Mouse (Mus musculus) adrenal gland, postnatal 25 days (tissue): ENCODE data around the gene Fdxacb1. TPM values are rescaled to one million over a fixed set of nuclear protein-coding genes. Genes with fewer than 3 reads are reported as not detected.

Source experiments
- DNase-seq: peaks from one replicate; pipeline ENCODE4 v3.0.0; 2021; ENCODE audit warnings: mixed read lengths
- total RNA-seq: library from RNA; stranded (reverse); gene quantifications from 2 replicates; pipeline ENCODE4 v1.2.3, GENCODE M21; 2021

Fdxacb1 gene
- total RNA-seq, 1 experiment from 2014 or later, result 9.0 TPM

DNA sequence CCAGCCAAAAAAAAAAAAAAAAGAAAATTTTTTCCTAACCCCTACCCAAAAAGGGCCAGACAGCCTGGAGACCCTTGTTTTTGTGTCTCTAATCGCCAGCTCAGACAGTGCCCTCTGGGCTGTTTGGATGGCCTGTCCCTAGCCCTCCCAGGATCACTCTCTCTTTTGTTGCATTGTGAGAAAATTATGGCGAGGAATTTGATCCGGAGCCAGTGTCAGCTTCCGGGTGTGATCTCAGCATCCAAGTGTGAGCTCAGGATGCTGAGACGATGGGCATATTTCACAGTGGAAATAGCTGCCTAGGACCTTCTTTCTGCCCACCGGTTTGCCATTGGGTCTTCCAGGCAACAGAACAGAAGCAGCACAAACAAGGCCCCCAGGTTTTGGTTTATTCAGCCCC lies 17.3 kb upstream of the Fdxacb1 start:
- DNase-seq, result no peak

DNA sequence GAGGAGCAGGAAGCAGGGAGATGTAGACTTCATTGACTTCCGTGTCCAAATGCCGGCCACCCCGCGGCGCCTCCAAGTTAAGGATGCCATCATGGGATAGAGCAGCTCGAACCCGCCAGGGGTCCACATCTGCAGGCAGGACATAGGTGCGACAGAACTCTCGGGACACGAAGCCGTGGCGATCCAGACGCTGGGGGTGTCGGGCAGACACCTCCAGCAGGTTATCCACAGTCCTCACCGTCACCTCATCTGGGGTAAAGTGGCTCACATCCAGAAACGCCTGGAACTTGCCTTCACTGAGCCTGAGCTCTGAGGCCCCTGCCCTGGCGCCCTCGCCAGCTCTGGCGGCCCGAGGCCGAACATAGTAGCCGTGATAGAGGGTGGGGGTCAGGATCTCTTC lies 16.7 kb upstream of the Fdxacb1 start, which contains the start of gene Cryab:
Gene Cryab, plus strand, starts transcription at position 3 of the 400 bp plus-strand sequence.
- no peak for DNase-seq

DNA sequence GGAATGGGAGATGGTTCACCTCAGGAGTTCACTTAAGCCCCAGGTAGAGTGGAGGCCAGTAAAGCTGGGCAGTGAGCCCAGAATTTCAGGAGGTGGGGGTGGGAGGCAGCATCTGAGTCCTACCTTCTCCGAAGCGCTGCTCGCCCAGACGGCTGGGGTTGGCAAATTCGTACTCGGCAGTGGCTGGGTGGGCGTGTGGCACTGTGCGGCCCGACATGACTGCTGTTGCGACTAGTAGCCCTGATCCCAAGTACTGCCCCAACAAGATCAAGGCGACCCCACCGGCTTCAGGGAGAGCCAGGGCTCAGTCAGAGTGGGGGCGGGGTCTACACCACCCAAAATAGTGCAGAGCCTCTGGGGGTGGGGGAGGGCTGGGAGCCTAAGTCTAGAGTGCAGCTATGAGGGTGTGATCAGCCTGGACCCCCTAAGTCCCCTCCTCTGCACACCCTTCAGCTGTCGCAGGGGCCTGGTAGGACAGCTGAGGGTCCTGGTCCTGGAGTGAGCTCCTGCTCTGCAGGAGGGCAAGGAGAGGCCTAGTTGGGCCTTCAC lies 15.9 kb upstream of the Fdxacb1 start, which contains the start of gene Hspb2:
Gene Hspb2, minus strand, starts transcription at position 301 of the 549 bp plus-strand sequence.
- DNase-seq, result no peak

DNA sequence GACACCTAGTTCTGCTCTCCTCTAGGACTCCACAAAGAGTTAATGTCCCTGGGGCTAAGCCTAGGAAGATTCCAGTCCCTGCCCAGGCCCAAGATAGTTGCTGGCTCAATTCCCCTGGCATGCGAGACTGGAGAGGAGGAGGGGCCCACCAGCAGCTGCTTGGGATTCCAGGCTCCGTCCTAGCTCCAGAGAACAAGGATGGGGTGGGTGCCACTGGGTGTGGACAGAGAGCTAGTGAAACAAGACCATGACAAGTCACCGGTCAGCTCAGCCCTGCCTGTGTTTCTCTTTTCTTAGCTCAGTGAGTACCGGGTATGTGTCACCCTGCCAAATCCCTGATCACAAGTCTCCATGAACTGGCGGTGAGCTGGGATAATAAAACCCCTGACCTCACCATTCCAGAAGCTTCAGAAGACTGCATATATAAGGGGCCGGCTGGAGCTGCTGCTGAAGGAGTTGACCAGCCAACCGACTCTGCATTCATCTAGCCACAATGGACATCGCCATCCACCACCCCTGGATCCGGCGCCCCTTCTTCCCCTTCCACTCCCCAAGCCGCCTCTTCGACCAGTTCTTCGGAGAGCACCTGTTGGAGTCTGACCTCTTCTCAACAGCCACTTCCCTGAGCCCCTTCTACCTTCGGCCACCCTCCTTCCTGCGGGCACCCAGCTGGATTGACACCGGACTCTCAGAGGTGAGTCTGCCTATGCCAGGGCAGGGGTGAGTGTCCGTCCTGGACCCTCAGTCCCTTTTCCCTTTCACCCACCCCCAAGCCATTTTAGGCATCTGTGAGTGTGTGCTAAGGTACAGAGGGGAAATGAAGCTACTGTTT lies 15.0 kb upstream of the Fdxacb1 start:
- peak; percentile 46 for DNase-seq

DNA sequence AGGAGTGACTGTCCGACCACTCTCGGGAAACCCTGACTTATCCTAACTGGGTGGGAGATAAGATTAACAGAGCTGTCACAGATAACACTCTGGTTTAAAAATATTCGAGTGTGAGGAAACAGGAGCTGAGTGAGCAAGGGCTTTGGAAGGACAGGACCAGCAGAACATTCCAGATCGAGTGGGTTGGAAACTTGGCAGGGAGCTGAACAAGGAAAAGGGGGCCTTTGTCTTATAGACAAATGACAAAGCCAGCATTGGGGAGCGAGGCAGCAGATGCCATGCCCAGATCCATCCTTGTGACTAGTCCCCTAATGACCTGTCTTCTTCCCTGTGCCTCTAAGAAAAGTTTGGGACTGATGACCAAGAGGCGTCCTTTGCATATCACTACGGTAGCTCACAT lies 14.1 kb upstream of the Fdxacb1 start:
- no peak for DNase-seq

DNA sequence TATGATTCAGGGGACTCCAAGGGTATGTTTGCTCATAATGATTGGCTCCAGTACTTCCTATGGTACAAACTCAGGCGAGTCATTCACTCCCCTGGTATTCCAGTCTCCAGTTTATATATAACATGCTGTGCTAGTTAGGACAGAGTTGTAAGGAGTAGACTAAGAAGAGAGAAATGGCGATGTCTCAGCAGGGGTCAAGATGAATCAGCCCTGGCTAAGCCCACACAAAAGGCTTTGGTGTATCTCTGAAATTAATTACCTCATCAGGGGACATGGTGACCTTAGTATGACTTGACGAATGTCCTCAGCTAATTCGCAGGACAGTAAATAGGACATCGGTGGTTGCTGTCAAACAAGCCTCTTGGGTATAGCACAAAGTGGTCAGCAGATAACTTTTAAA lies 11.3 kb upstream of the Fdxacb1 start:
- DNase-seq, result no peak

DNA sequence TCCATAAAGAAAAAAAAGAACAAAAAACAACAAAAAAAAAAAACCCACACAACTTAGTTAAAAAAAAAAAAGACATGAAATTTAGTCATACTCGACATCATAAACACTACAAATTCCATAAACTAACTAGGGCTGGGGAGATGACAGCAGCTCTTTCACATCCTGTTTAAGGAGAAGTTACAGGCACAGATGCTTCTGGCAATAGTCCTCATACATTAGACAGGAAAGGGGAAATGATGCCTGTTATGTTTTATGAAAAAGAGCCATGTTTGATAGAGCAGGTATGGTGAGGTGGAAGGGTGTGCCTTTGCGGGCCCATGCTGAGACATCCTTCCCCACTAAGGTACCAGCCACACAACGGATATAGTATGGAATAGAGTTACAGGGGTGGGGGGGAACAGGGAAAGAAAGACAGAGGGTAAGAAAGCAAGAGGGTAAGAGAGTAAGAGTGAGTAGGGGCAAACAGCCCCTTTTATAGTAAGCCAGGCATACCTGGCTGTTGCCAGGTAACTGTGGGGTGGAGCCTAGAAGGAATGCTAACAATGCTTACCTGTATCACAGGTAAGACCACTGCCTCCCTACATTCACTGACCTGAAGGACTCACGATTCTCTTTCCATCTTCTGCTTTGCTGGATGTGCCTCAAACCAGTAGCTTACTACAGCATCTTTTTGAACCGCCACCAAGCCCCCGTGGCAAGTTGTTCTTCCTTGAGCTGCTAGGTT lies 6.4 kb upstream of the Fdxacb1 start:
- DNase-seq, result no peak

DNA sequence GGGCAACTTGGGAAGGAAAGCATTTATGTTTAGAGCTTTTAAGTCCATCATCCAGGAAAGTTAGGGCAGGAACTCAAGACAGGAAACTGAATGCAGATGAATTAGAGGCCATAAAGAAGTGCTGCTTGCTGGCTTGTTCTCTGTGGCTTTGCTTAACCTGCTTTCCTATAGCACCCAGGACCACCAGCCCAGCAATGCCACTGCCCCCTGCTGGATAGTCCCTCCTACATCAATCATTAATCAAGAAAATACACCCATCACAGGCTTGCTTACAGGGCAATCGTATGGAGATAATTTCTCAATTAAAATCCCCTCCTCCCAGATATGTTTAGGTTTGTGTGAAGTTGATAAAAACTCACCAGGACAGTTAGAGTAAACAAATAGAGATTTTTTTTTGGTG lies 4.7 kb upstream of the Fdxacb1 start:
- no peak for DNase-seq

DNA sequence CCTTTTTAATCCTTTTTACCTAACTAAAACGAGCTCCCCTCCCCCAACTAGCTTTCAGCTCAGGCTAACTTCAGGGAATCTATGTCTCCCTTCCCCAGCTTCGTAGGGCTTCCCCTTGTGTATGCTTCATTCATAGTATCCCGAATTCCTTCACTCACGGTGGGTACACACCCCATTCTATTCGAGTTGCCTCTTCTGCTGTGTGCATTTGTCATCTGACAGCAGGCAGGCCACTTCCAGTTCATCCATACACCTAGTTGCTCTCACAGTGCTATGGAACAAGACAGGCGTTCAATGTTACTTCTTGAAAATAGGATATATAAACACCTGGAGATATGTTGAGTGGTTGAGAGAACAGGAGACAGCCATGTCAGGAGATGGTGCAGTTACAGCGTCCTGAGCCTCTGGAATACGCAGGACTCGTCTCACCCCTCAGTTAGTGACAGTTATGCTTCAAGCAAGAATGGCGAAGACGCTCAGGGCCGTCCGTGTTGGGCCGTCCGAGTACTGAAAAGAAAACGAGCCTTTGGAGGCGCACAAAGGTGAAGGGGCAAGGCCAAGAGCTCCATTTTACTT lies 417 bp upstream of the Fdxacb1 start:
- DNase-seq, result no peak

DNA sequence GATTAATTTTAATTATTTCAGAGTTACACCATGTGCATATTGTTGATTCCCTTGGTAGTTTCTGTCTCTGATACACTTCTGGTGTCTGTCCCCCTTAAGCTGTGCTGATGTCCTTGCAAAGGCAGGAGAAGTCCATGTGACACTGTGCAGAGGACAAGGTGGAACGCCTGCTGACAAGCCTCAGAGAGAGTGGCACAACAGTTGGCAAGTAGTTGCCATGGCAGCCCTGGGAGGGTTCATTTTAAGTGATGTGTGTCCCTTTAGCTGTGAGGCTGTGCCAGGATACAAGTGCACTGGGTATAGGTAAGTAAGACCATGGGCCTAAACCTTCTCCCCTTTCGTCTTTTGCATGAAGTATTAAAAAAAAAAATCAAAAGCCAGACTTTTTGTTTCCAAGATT lies 2.0 kb downstream of the Fdxacb1 start:
- no peak for DNase-seq

DNA sequence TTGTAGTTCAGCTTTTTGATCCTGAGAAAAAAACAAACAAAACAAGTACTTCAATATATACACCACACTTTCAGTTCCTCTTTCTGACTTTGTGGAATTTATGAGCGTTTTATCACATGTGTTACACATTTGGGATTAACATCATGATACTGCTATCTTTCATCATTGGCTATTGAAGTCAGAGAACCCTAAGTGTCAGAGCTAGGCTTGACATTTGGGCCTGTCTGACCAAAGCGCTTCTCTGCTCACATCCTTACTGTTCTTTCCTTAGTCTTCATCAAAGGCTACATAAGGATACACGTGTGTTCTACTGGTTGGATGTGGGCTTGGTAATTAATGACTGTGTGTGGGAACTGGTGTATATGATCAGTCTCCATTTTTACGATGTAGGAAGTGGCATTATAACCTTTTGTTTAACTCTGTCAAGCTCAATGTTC lies 6.0 kb downstream of the Fdxacb1 start:
- no peak for DNase-seq

DNA sequence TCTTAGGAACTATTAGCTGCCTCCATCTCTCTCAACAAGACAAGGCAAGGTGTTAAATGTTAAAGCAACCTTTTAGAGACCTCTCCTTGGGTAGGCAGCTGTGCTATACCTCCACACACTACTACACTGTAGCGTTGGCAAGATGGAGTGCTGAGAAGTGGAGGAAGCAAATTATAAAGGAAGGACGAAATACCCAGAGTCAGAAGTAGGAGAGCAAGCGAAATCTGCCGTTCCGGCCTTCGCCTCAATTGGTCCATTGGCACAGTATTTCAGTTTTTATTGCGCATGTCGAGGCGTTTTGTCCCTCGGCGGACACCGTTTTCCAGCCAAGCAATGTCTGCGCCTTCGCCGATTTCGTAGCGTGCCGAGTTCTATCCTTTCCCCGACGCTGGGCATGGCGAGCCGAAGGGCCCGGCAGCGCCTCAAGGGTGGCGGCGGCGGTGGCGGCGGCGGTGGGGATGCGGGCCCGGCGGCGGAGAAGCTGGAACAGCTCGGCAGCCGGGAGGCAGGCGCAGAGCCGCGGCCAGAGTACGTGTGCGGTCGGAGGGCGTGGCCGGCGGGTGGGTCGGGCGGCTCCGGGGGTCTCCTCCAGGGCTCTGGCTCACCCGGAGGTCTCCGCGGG lies 7.1 kb downstream of the Fdxacb1 start, which contains the start of the genes Alg9 and 1110032A03Rik:
Gene Alg9, plus strand, starts transcription at position 29 of the 622 bp plus-strand sequence.
Gene 1110032A03Rik, minus strand, starts transcription at position 530 of the 622 bp plus-strand sequence.
- peak; percentile 91 for DNase-seq

DNA sequence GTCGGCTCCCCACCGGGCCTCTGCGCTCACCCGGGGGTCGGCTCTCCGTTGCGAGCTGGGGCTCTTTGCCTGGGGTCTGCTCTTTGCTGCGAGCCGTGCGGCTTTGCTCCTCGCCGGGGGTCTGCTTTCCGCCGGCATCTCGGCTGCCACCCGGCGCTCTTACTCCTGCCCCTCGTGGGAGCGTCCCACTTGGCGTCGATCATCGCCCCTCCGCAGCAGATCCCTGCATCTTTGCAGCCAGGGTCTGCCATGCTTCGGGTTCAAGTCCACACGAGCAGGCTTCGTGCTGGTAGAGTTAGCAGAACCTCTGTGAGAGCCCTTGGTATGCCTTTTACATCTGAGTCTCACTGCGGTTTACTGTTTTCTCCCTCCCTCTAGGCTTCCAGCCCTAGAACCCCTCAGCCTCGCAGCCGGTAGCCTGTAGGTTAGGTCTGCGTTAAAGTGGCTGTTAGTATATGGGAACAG lies 7.7 kb downstream of the Fdxacb1 start:
- DNase-seq, result no peak

DNA sequence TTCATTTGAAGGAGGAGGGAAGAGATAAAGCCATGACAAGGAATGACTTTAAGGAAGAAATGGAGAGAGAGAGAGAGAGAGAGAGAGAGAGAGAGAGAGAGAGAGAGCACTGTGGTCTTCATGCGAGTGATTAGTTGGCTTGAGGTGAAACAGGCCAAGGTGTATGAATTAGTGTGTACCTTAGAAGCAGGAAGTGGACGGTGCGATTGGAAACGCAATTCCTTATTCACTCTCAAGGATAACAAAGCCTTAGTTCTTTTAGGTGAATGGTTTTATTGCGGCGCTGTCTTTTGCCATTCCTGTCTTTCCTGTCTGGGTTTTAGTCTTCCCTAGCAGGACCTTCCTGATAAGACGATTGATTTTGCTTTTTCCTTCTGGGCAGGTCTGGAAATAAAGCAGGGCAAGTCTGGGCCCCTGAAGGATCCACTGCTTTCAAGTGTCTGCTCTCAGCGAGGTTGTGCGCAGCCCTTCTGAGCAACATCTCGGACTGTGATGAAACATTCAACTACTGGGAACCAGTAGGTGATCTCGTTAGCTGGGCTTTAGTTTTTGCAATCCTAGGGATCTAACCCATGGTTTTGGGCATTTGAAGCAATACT lies 8.2 kb downstream of the Fdxacb1 start:
- no peak for DNase-seq

DNA sequence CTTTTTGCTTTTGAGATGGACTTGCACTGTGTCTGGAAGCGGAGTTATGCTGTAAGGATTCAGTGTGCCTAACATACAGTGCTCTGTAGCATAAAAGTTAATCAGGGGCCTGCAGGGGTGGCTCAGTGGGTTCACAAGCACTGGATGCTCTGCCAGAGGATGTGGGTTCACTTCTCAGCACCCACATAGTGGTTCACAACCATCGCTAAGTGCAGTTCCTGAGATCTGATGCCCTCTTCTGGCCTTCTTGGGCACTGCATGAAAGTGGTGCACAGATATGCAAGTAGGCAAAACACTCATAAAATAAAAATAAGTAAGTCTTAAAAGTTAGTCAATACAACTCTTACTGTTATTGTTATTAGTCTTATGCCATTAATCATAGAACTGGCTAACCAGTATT lies 14.1 kb downstream of the Fdxacb1 start:
- peak; percentile 26 for DNase-seq

DNA sequence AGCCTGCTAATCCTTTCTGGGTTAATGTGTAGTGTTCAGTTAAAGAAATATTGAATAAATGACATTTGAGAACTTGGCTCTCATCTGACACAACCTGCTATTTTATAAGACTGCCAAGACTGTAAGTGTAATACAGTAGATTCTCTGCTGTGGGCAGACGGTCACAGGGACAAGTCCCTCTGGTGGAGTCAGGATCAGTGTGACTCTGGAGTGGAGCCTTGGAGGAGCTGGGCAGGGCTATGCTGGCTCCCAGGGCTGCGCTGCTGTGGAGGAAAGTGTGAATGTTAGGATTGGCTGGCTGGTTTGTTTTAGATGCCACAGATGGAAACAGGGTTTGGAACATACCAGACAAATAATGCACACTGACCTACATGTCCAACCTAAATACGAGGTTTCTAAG lies 27.2 kb downstream of the Fdxacb1 start:
- no peak for DNase-seq

DNA sequence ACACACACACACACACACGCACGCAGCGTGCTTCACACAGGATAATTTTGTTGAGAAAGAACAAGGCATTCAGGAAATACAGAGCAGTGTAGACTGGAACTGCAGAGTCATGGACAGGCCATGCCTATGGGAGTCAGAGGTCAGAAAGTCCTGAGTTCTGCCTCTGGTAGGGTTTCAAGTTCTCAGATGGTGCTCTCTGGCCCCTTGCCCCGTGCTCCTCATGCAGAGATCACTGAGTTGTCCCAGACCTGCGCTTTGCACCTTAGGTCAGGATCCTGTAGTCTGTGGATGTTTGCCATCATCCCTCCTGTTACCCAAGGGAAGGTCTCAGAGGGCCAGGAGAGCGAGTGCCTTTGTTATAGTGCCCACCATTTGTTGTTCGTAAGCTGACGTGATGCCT lies 28.7 kb downstream of the Fdxacb1 start:
- no peak for DNase-seq

DNA sequence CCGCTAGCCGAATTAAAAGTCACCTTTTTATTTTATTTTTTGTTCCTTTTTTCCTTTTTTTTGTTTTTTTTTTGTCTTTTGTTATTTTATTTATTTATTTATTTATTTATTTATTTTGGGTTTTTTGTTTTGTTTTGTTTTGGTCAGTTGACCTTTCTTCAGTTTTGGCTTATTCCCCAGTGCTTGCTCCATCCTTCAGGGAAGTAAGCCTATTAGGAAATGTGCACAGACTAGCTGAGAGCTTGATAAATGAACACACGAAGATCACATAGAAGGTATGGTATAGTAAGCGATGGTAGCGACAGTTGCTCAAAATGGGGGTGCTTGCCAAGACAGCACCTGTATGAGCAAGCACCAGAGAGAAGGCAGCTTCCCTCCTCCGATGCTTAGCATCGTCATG lies 29.6 kb downstream of the Fdxacb1 start:
- DNase-seq, result no peak

DNA sequence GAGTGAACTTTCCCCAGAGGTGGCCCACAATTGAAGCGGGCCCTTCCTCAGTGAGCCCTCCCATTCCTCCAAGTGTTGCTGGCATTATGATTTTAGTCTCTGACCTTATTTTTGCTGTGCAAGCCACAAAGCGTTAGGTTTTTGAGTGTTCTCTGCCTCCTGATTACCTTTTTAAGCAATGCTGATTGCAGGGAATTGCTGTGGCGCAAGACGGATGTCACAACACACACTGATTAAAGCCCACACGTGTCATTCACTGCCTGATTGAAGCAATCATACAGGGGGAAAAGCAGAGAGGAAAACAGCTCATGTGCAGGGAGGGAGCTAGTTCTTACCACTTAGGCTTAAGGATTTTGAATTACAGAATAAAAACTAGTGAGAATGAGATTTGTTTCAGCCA lies 30.3 kb downstream of the Fdxacb1 start:
- DNase-seq, result peak; percentile 19

DNA sequence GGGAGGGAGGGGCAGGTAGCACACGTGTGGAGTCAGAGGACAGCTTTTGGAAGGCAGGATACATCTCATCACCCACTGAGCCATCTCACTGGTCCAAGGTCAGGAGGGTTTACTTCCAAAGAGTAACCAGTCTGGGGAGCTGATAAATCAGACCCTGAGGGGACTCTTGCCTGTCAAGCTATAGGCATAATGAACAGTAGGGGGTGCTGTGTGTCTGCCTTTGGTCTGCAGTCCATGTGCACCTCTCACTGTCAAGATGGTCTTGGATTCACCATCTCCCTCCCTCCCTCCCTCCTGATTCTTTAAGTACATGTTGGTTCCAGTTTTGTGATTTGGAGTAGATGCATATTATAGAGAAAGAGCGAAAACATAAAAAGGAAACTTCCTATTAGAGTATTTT lies 32.9 kb downstream of the Fdxacb1 start:
- peak; percentile 28 for DNase-seq

DNA sequence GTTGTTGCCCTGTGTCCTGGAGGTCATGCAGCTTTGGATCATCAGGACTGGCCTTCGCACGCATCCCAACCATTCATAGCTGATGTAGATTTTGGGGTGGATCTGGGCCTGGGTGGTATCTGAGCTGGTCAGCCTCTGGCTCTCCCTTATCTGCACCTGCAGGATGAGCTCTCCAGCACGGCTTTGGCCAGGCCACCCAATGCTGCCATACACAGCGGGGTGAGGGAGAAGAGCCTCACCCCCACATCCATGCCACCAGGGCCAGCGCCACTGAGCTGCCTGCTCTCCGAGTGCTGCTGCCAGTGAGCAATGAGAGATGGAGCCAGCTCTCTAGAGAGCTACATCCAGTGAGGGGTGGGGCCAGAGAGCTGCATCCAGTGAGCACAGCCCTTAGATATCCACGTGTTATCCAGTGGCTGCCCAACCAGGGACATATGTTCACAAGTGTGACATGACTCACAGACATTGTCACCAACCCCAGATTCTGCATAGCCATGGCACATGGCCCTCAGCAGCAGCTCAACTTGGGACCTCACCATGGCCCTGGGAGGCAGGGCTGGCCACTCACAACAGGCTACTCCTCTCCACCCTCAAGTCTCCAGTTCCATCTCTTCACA lies 35.1 kb downstream of the Fdxacb1 start:
- no peak for DNase-seq
